Mouse (Mus musculus) colon, adult 2 months (tissue): ENCODE data around the gene Prps2. TPM values are rescaled to one million over a fixed set of nuclear protein-coding genes. Genes with fewer than 3 reads are reported as not detected.

Experiments
- polyA plus RNA-seq: library from polyadenylated mRNA; depleted of rRNA; stranded (reverse); fragments of >200 nt; gene quantifications from 2 replicates; pipeline ENCODE4 v1.2.3, GENCODE M21; 2012; rRNA removed

The Prps2 gene
- polyA plus RNA-seq: 14.2 and 22.6 TPM in 2 replicates

GRCm38 (mm10) chrX:167382047-167382853 is at the start of gene Prps2:
Prps2 (minus strand) TSS chrX:167382749.

GRCm38 (mm10) chrX:167330399-167330798 is 52.1 kb downstream of the Prps2 start, which contains the start of gene Tlr7:
Tlr7 (minus strand) TSS chrX:167330558.

Other genes with a start within 250 kb of the Prps2 start
- 77.9 and 95.2 TPM in 2 replicates for gene Tmsb4x, start 173.4 kb downstream of the Prps2 start, polyA plus RNA-seq
- gene Tlr8, start 118.4 kb downstream of the Prps2 start, polyA plus RNA-seq: 0.13 and 0.29 TPM in 2 replicates
- gene Tlr7, start 52.2 kb downstream of the Prps2 start, polyA plus RNA-seq: 0.06 and 0.21 TPM in 2 replicates